Mouse (Mus musculus) bone marrow macrophage, adult 2 months (primary cell): Measurements from ENCODE around the gene Fam81a.

Source experiments
- CTCF ChIP-seq: IDR thresholded peaks from 2 replicates; pipeline ENCODE4 v1.5.1; 2012; ENCODE audit warnings: low read depth, mild to moderate bottlenecking, low read length, moderate library complexity
- POLR2A ChIP-seq: IDR thresholded peaks from 2 replicates; pipeline ENCODE4 v1.6.1; 2012; ENCODE audit warnings: mild to moderate bottlenecking, low read depth, low read length, borderline replicate concordance

- TF ChIP-seq CTCF (no peak), POLR2A (no peak)
These were observed 966 bp upstream of the Fam81a start for GRCm38 (mm10) chr9:70143326-70143725.
